Mouse (Mus musculus) brain, embryonic 14.5 days (tissue): ENCODE data around the gene Fam174b.

Source experiments
- CTCF ChIP-seq: fragments of 200-500 bp; IDR thresholded peaks from 2 replicates; pipeline ENCODE4 v1.5.1; 2012; ENCODE audit warnings: inconsistent platforms, mild to moderate bottlenecking, moderate library complexity, borderline replicate concordance; ENCODE audit not compliant: insufficient read depth, insufficient read length; ENCODE audit errors: extremely low read depth
- POLR2A ChIP-seq: fragments of 200-500 bp; IDR thresholded peaks from 2 replicates; pipeline ENCODE4 v1.6.1; 2012; ENCODE audit warnings: mild to moderate bottlenecking, inconsistent platforms, borderline replicate concordance; ENCODE audit not compliant: poor library complexity, insufficient read depth, insufficient read length, severe bottlenecking; ENCODE audit errors: extremely low read depth

DNA sequence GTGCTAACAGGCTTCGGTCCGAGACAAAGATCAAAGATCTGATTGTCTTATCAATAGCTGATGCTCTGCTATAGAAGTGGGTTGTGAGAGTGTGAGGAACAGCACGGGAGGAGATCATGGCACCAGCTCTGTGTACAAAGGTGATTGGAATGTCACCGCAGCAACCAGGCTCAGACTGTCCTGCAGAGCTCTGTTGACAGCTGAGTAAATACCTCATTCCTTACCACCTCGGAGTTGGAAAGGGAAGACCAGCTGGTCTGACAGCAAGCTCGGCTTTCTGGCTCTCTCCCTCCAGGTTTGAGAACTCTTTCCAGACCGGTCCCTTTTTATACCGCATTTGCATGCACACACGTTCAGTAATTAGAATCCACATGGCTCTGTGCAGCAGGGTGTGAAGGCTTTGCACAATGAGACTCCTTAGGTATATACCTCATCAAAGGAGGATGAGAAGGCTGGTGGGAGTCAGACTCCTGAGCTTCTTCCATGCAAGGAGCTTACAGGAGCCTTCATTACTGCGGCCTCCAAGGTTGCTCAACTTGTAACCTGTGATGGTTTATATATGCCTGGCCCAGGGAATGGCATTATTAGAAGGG, 9.6 kb upstream of the Fam174b start:
- TF ChIP-seq POLR2A (no peak), CTCF (no peak)
